Mouse (Mus musculus): ENCODE measurements around the gene Elfn2.

DNA sequence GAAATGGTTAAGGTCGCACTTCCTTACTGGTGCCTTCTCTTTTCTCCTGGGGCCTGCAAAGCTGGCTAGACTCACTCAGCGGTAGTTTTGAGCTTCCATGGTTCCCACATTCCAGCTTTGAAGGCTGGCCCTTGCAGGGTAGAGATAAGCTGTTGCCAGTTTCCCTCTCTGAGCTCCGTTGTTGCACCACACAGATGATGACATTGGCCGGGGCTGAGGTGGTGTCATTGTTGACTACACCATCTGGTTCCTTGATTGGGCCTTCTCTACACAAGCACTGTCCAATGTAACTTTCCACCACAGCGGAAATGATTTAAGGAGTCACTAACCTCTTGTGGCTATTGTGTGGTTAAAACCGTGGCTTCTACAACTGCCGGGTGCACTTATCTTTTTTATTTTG, 2.0 kb upstream of the Elfn2 start:
- TF ChIP-seq CTCF (IDR thresholded peaks at IDR 0.05; ENCODE audit: borderline replicate concordance, control insufficient read depth, extremely low read depth, insufficient read depth, low read length, poor library complexity) = no peak
- TF ChIP-seq POLR2A (IDR thresholded peaks at IDR 0.05; ENCODE audit: control insufficient read depth, extremely low read depth, insufficient read depth, low read length, poor library complexity) = no peak

Measured in thymus, adult 2 months (tissue).